Mouse (Mus musculus) bone marrow macrophage, adult 2 months (primary cell): ENCODE measurements around the gene U2af2. TPM values are rescaled to one million over a fixed set of nuclear protein-coding genes. Genes with fewer than 3 reads are reported as not detected.
A peak's percentile ranks its signal among the peaks of the same experiment; 100 is the strongest.

Experiments used
- H3K27ac ChIP-seq: 2 replicates; pipeline ENCODE4 v1.5.1; 2012; ENCODE audit warnings: low read depth, low read length; ENCODE audit not compliant: insufficient read depth
- H3K4me1 ChIP-seq: 2 replicates; pipeline ENCODE4 v1.6.1; 2012; ENCODE audit warnings: low read length; ENCODE audit not compliant: control insufficient read depth, insufficient read depth
- H3K4me3 ChIP-seq: 2 replicates; pipeline ENCODE4 v1.5.1; 2012; ENCODE audit warnings: mild to moderate bottlenecking, low read length, moderate library complexity; ENCODE audit not compliant: insufficient read depth
- CTCF ChIP-seq: IDR thresholded peaks from 2 replicates; pipeline ENCODE4 v1.5.1; 2012; ENCODE audit warnings: low read depth, mild to moderate bottlenecking, low read length, moderate library complexity
- POLR2A ChIP-seq: IDR thresholded peaks from 2 replicates; pipeline ENCODE4 v1.6.1; 2012; ENCODE audit warnings: mild to moderate bottlenecking, low read depth, low read length, borderline replicate concordance
- polyA plus RNA-seq: library from polyadenylated mRNA; stranded (reverse); fragments of >200 nt; gene quantifications from 2 replicates; pipeline ENCODE4 v1.2.4, GENCODE M21; 2012; ENCODE audit not compliant: missing spikeins, insufficient read depth, insufficient read length

Gene U2af2
- polyA plus RNA-seq, 1 experiment: 160 TPM

DNA sequence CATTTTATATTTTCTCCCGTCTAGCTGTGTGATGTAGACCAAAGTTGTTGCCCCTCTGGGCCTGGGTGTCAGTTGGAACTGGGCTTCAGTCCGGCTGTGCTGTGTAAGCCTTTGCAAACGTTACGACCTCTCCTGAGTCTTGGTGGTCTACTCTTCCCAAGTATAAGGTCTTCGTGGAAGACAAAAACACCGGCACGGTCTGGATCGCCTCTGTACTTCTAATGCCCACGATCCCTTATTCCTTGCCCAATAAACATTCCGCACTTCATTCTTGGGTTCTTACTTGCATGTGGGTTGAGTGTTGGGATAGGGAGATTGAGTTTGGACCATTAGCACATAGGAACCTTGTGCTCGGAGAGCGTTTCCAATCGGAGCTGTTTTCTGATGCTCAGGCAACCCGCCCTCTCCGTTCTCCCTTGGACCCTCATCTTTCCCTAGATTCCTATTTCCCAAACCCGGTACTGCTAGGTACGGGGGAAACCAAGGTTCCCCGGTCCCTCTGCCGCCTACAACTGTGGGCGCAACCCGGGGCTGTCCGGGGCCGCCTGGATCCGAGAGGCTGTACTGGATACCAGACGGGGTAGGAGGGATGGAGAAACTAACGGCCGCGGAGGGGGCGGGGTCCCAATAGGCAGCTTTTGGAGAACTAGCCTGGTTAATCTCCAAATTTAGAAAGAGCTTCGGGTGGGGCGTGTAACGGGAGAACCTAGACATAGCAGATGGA is 8.3 kb upstream of the U2af2 start:
- peaks cover 29% of the 10 kb centered on the region for H3K4me1 ChIP-seq
- no peak for TF ChIP-seq CTCF
- TF ChIP-seq POLR2A: no peak
- peak overlapping the region; percentile 69 for H3K4me3 ChIP-seq
- H3K27ac ChIP-seq: no peak overlapping the region

DNA sequence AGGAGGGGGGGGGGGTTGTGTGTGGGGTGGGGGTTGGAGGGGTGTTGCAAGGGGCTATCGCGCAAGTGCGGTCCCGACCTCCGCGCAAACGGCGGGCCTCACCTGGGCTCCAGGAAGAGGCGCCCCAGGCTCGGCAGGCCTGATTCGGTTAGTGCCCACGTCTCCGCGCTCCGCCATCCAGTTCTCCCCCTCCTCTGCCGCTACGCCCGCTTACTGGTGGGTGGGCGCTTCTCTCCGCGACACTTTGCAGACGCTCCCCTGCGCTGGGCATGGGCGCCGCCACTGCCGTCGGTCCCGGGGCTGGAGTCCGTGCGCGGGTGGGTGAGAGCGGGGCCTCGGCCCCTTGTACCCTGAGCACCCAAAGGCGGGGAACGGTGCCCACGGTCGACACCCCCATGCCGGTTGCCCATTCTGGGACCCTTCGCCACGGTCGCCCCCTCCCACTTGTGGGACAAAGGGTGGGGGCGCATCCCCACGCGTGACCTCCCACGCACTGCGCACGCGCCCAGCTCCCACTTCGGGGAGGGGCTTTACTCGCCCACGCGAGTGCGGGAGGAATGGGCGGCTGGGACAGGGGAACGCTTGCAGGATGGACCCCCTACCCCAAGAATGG is 5.2 kb upstream of the U2af2 start:
- no peak overlapping the region; the same call in 1 of the 2 replicates for H3K4me3 ChIP-seq

DNA sequence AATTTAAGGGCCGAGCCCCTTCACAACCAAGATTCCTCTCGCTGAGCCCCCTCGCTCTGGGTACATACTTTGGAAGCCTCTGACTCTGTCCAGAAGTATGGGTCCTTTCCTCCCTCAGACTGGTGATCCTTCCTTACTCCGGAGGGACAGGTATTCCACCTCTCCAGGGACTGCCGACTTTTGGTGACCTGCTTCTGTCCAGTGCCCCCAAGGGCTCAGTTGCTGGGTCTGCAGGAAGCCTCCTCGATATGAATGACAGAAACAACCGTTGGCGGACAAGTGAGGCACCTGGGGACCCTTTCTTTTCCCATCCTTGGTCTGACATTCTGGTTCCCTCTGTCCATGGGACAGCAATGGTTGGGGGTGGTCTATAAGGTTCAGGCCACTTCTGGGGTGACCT is 4.6 kb upstream of the U2af2 start:
- Histone ChIP-seq H3K27ac (peak overlapping the region; percentile 91), H3K4me1 (peaks cover 38% of the 10 kb centered on the region), H3K4me3 (no peak overlapping the region)
- TF ChIP-seq CTCF: no peak

More for the DNA sequence above, 5.2 kb upstream of the U2af2 start:
- Histone ChIP-seq H3K4me1 (peaks cover 38% of the 10 kb centered on the region), H3K27ac (no peak overlapping the region)
- TF ChIP-seq CTCF: no peak
- TF ChIP-seq POLR2A: no peak

DNA sequence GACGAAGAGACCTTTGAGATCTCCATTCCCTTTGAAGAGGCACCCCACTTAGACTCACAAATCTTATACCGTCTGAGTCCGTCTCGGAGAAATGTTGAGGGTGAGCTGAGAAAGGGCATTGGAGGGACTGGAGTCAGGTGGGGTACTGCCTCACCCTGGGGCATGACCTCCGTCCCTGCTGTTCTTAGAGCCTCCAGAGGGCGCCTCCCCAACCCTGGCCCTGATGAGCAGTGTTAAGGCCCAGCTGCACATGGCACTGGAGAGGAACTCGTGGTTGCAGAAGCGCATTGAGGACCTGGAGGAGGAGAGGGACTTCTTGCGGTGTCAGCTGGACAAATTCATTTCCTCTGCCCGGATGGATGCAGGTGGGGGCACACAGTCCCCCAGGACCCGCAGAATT is 4.1 kb upstream of the U2af2 start:
- peak overlapping the region; percentile 91 for H3K27ac ChIP-seq
- no peak overlapping the region for H3K4me3 ChIP-seq
- no peak for TF ChIP-seq POLR2A
- TF ChIP-seq CTCF: peak; percentile 8; the same call in 1 of the 2 replicates
- peaks cover 38% of the 10 kb centered on the region for H3K4me1 ChIP-seq

DNA sequence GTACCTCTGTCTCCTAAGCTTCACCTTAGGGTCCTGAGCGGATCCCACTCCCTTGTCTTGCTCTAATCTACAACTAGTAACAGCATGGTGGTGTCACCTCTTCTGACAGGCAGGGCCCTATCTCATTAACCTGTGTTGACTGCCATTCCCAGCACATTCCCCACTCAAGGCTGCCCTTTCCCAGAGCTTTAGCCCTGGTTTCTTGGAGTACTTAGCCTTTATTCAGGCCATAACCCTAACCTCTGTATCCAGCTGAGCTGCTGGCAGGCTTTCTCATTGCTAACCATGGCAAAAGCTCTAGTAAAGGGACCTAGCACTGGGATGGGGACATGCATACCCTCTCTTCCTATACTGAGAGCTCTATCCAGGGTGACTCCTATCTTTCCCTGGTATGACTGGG is 3.3 kb upstream of the U2af2 start:
- Histone ChIP-seq H3K4me3 (no peak overlapping the region), H3K4me1 (peaks cover 31% of the 10 kb centered on the region), H3K27ac (peak overlapping the region; percentile 91)
- TF ChIP-seq CTCF (no peak), POLR2A (no peak)

DNA sequence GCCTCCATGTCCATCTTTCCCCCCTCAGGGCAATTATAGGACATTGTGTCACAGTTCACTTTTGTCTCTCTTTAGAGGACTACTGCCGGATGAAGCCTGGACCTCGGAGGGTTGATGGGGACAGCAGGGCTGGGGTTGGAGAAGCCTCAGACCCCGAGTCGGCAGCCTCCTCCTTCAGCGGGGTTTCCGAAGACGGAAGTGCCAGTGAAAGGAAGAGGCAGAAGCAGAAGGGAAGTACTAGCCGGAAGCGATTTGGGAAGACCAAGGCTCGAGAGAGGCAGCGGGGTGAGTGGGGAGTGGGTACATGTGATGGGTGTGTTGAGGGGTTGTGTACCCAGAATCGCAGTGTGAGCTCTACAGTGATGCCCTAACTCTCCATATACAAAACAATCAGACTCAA is 2.5 kb upstream of the U2af2 start:
- Histone ChIP-seq H3K4me3 (no peak overlapping the region), H3K4me1 (peaks cover 34% of the 10 kb centered on the region), H3K27ac (no peak overlapping the region)
- TF ChIP-seq POLR2A (no peak), CTCF (no peak)

DNA sequence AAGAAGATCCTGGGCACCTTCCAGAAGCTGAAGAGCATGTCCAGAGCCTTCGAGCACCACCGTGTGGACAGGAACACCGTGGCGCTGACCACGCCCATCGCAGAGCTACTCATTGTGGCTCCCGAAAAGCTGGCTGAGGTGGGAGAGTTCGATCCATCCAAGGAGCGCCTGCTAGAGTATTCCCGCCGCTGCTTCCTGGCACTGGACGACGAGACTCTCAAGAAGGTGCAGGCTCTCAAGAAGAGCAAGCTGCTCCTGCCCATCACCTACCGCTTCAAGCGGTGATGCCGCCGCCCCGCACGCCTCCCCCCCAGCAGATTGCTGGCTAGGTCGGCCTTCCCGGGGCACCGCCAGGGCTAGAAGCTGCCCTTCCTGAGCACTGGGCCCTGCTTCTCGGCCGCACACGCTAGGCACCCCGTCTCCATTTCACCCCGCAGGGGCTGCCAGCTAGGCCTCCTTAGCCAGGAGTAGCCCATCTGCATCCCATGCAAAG is 1.7 kb upstream of the U2af2 start:
- peaks cover 40% of the 10 kb centered on the region for H3K4me1 ChIP-seq
- peak overlapping the region; percentile 92 for H3K27ac ChIP-seq
- TF ChIP-seq CTCF (0 out of 2 replicates have a peak, but pooled peaks have one; percentile 20), POLR2A (no peak)
- H3K4me3 ChIP-seq: peak overlapping the region; percentile 92

DNA sequence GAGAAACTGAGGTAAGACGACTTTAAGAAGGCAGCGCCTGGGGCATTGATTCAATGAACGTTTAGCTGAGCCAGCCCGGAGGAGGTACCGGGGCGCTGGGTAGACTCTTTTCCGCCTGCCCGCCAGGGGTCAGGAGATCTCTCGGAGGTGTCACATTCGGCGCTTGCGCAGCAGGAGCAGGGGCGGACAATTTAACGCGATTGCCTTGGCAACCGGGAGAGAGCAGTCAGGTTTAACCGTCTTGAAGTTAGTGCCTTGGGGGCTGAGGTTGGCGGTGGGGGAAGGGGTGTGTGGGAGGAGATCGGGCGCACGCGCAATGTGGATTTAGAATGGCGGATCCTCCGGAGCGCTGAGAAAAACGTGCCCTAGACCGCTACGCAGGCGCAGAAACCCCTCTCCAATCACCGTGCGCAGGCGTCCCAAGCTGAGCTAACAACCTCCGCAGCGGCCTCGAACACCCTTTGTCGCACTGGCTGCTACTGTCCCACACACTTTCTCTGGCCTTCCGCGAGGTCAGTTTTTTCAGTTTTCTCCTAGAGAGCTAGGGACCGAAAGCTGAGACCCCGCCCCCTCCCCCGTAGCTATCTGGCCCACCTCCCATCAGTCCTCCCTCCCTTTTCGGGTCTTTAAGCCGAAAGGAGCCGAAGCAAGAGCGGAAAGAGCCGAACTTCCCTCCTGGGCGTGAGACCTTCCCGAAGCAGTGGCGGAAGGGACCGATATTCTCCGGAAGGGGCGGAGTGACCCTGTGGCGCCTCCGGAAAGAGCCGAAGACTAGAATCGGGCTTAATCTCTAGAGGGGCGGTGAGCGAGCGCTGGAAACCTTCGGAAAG is 784 bp upstream of the U2af2 start:
- Histone ChIP-seq H3K27ac (peak overlapping the region; percentile 98), H3K4me1 (peaks cover 48% of the 10 kb centered on the region), H3K4me3 (peak overlapping the region; percentile 92)
- TF ChIP-seq POLR2A (peak; percentile 13; the same call in 1 of the 2 replicates), CTCF (peak; percentile 39; the same call in 1 of the 2 replicates)

DNA sequence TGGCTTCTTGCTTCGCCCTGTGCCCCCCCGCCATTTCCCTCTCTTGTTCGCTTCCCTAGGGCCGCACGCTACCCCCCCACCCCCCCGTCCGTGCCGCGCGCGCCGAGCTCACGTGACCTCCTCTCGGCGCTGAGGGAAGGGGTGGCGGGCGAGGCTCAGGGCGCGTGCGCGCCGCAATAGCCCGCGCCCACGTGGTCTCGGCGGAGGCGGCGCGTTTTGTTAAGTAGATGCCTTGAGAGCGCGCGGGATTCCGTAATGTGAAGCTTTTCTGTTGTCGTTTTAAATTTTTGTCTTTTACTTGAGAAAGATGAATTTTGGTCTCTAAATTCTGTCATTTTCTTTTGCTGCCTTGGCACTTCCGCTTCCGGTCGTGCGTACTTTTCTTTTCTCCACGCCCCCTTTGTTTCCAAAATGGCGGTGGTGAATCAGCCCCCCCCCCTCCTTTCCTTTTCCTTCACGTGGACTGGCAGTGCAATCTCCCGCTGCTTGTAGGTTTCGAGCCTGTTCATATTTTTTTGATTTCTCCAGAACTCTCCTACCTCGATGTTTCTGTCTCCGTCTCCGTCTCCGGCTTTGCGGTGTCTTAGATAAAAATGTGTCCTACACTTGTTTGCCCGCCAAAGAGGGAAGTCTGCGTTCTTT is 538 bp downstream of the U2af2 start:
- TF ChIP-seq POLR2A: no peak
- TF ChIP-seq CTCF: no peak
- Histone ChIP-seq H3K4me3 (peak overlapping the region; percentile 67), H3K27ac (peak overlapping the region; percentile 97), H3K4me1 (peaks cover 42% of the 10 kb centered on the region)
